Mouse (Mus musculus): ENCODE measurements around the gene Dst. TPM values are rescaled to one million over a fixed set of nuclear protein-coding genes. Genes with fewer than 3 reads are reported as not detected.

Gene Dst
- polyA plus RNA-seq, 1 experiment from 2014 or later: 49.1 TPM

GRCm38 (mm10) chr1:33898373-33898772, 9.7 kb upstream of the Dst start:
- no peaks in the 10 kb centered on the region for H3K27me3 ChIP-seq (replicated peaks)
- H3K4me3 ChIP-seq: no peak overlapping the region
- H3K4me2 ChIP-seq (replicated peaks): no peak overlapping the region
- no peak for ATAC-seq (ENCODE audit: low FRiP score, low read depth)
- H3K9ac ChIP-seq: no peak overlapping the region
- no peaks in the 10 kb centered on the region for H3K36me3 ChIP-seq
- WGBS: 93% methylated on average over 6 of the region's 6 CpGs
- no peaks in the 10 kb centered on the region for H3K4me1 ChIP-seq
- H3K9me3 ChIP-seq: no peaks in the 10 kb centered on the region
- no peak overlapping the region for H3K27ac ChIP-seq

- H3K9ac ChIP-seq: no peak overlapping the region
- 86% methylated on average over 8 of the region's 8 CpGs for WGBS
- no peaks in the 10 kb centered on the region for H3K36me3 ChIP-seq
- ATAC-seq (ENCODE audit: low FRiP score, low read depth): no peak
- no peaks in the 10 kb centered on the region for H3K27me3 ChIP-seq (replicated peaks)
- no peak overlapping the region for H3K4me3 ChIP-seq
- no peak overlapping the region for H3K4me2 ChIP-seq (replicated peaks)
- H3K9me3 ChIP-seq: no peaks in the 10 kb centered on the region
- no peaks in the 10 kb centered on the region for H3K4me1 ChIP-seq
- no peak overlapping the region for H3K27ac ChIP-seq
Observed at GRCm38 (mm10) chr1:33900175-33900574, 7.8 kb upstream of the Dst start.

GRCm38 (mm10) chr1:33903587-33903986, 4.4 kb upstream of the Dst start:
- Histone ChIP-seq H3K4me2 (replicated peaks) (no peak overlapping the region), H3K9ac (no peak overlapping the region), H3K36me3 (no peaks in the 10 kb centered on the region), H3K27ac (no peak overlapping the region), H3K27me3 (replicated peaks) (peaks cover 10% of the 10 kb centered on the region), H3K9me3 (no peaks in the 10 kb centered on the region), H3K4me1 (peaks cover 11% of the 10 kb centered on the region; the same call in 1 of the 2 replicates), H3K4me3 (no peak overlapping the region)
- ATAC-seq (ENCODE audit: low FRiP score, low read depth): no peak
- WGBS: 37% methylated on average over 9 of the region's 9 CpGs

- ATAC-seq (ENCODE audit: low FRiP score, low read depth): no peak
- H3K27ac ChIP-seq: no peak overlapping the region
- 39% methylated on average over 10 of the region's 10 CpGs for WGBS
- H3K4me3 ChIP-seq: no peak overlapping the region
- H3K9ac ChIP-seq: no peak overlapping the region
- 0 out of 2 replicates have a peak overlapping the region, but pooled peaks have one; percentile 81 for H3K4me2 ChIP-seq (replicated peaks)
- no peaks in the 10 kb centered on the region for H3K9me3 ChIP-seq
- peaks cover 20% of the 10 kb centered on the region; the same call in 1 of the 2 replicates for H3K4me1 ChIP-seq
- no peaks in the 10 kb centered on the region for H3K36me3 ChIP-seq
- H3K27me3 ChIP-seq (replicated peaks): peaks cover 16% of the 10 kb centered on the region
Observed at GRCm38 (mm10) chr1:33906216-33906615, 1.8 kb upstream of the Dst start.

GRCm38 (mm10) chr1:33906927-33907326, 1.1 kb upstream of the Dst start:
- H3K4me1 ChIP-seq: peaks cover 20% of the 10 kb centered on the region; the same call in 1 of the 2 replicates
- 1% methylated on average over 20 of the region's 20 CpGs for WGBS

GRCm38 (mm10) chr1:33907421-33908190, 419 bp upstream of the Dst start, which contains the start of gene Bend6:
Bend6 (minus strand) TSS chr1:33907816.
- H3K27ac ChIP-seq: no peak within 1 kb of the TSS
- ATAC-seq (ENCODE audit: low FRiP score, low read depth): peak; percentile 87
- WGBS: under 1% methylated on average over 106 of the region's 110 CpGs
- no peaks in the 10 kb centered on the region for H3K9me3 ChIP-seq
- peaks cover 20% of the 10 kb centered on the region; the same call in 1 of the 2 replicates for H3K4me1 ChIP-seq
- peak within 1 kb of the TSS; percentile 72 for H3K4me3 ChIP-seq
- no peaks in the 10 kb centered on the region for H3K36me3 ChIP-seq
- H3K27me3 ChIP-seq (replicated peaks): peaks cover 16% of the 10 kb centered on the region
- H3K4me2 ChIP-seq (replicated peaks): peak within 1 kb of the TSS; percentile 81
- H3K9ac ChIP-seq: peak within 1 kb of the TSS; percentile 70

More at GRCm38 (mm10) chr1:33906927-33907326, 1.1 kb upstream of the Dst start:
- Histone ChIP-seq H3K9me3 (no peaks in the 10 kb centered on the region), H3K27ac (no peak overlapping the region), H3K36me3 (no peaks in the 10 kb centered on the region), H3K4me2 (replicated peaks) (peak overlapping the region; percentile 81), H3K4me3 (peak overlapping the region; percentile 72), H3K27me3 (replicated peaks) (peaks cover 16% of the 10 kb centered on the region), H3K9ac (peak overlapping the region; percentile 70; the same call in 1 of the 2 replicates)
- peak; percentile 49 for ATAC-seq (ENCODE audit: low FRiP score, low read depth)

GRCm38 (mm10) chr1:33911589-33911988, 3.6 kb downstream of the Dst start:
- Histone ChIP-seq H3K27ac (no peak overlapping the region), H3K27me3 (replicated peaks) (0 out of 2 replicates have a peak, but pooled peaks cover 9% of the 10 kb centered on the region), H3K9me3 (no peaks in the 10 kb centered on the region), H3K36me3 (no peaks in the 10 kb centered on the region), H3K9ac (no peak overlapping the region), H3K4me1 (peaks cover 20% of the 10 kb centered on the region; the same call in 1 of the 2 replicates), H3K4me3 (no peak overlapping the region), H3K4me2 (replicated peaks) (no peak overlapping the region)
- ATAC-seq (ENCODE audit: low FRiP score, low read depth): no peak
- WGBS: 87% methylated on average over 8 of the region's 8 CpGs

GRCm38 (mm10) chr1:33916554-33916953, 8.5 kb downstream of the Dst start:
- no peaks in the 10 kb centered on the region for H3K4me1 ChIP-seq
- ATAC-seq (ENCODE audit: low FRiP score, low read depth): no peak
- 95% methylated on average over 5 of the region's 5 CpGs for WGBS

GRCm38 (mm10) chr1:33922975-33923374, 14.9 kb downstream of the Dst start:
- no peaks in the 10 kb centered on the region for H3K36me3 ChIP-seq
- no peak overlapping the region for H3K27ac ChIP-seq
- no peak overlapping the region for H3K4me3 ChIP-seq
- no peak overlapping the region for H3K4me2 ChIP-seq (replicated peaks)
- 75% methylated on average over 7 of the region's 7 CpGs for WGBS
- no peaks in the 10 kb centered on the region for H3K27me3 ChIP-seq (replicated peaks)
- ATAC-seq (ENCODE audit: low FRiP score, low read depth): no peak
- H3K9me3 ChIP-seq: no peaks in the 10 kb centered on the region
- no peaks in the 10 kb centered on the region for H3K4me1 ChIP-seq
- H3K9ac ChIP-seq: no peak overlapping the region

More at GRCm38 (mm10) chr1:33916554-33916953, 8.5 kb downstream of the Dst start:
- Histone ChIP-seq H3K4me2 (replicated peaks) (no peak overlapping the region), H3K4me3 (no peak overlapping the region), H3K9ac (no peak overlapping the region), H3K9me3 (no peaks in the 10 kb centered on the region), H3K27me3 (replicated peaks) (no peaks in the 10 kb centered on the region), H3K36me3 (no peaks in the 10 kb centered on the region), H3K27ac (no peak overlapping the region)

- Histone ChIP-seq H3K4me1 (no peaks in the 10 kb centered on the region), H3K9ac (no peak overlapping the region)
- 73% methylated on average over 3 of the region's 3 CpGs for WGBS
Observed at GRCm38 (mm10) chr1:33925283-33925682, 17.3 kb downstream of the Dst start.

GRCm38 (mm10) chr1:33927466-33927865, 19.4 kb downstream of the Dst start:
- no peaks in the 10 kb centered on the region for H3K36me3 ChIP-seq
- H3K27me3 ChIP-seq (replicated peaks): no peaks in the 10 kb centered on the region
- no peak overlapping the region for H3K4me2 ChIP-seq (replicated peaks)
- ATAC-seq (ENCODE audit: low FRiP score, low read depth): no peak
- no peaks in the 10 kb centered on the region for H3K4me1 ChIP-seq
- H3K27ac ChIP-seq: no peak overlapping the region
- H3K9ac ChIP-seq: no peak overlapping the region
- no peak overlapping the region for H3K4me3 ChIP-seq
- WGBS: 93% methylated on average over 7 of the region's 7 CpGs
- no peaks in the 10 kb centered on the region for H3K9me3 ChIP-seq

More at GRCm38 (mm10) chr1:33925283-33925682, 17.3 kb downstream of the Dst start:
- Histone ChIP-seq H3K4me3 (no peak overlapping the region), H3K36me3 (no peaks in the 10 kb centered on the region), H3K27ac (no peak overlapping the region), H3K9me3 (no peaks in the 10 kb centered on the region), H3K27me3 (replicated peaks) (no peaks in the 10 kb centered on the region), H3K4me2 (replicated peaks) (no peak overlapping the region)
- no peak for ATAC-seq (ENCODE audit: low FRiP score, low read depth)

GRCm38 (mm10) chr1:33931791-33932190, 23.8 kb downstream of the Dst start:
- Histone ChIP-seq H3K4me2 (replicated peaks) (no peak overlapping the region), H3K9ac (no peak overlapping the region), H3K27me3 (replicated peaks) (no peaks in the 10 kb centered on the region), H3K27ac (no peak overlapping the region), H3K36me3 (no peaks in the 10 kb centered on the region), H3K9me3 (no peaks in the 10 kb centered on the region), H3K4me1 (no peaks in the 10 kb centered on the region), H3K4me3 (no peak overlapping the region)
- WGBS: 49% methylated on average over 8 of the region's 8 CpGs
- no peak for ATAC-seq (ENCODE audit: low FRiP score, low read depth)

All from neural tube, embryonic 12.5 days (tissue).